Mouse (Mus musculus) erythroblast, embryonic 14.5 days (primary cell): Measurements from ENCODE around the gene Ddx23.

Experiments
- GATA1 ChIP-seq: IDR thresholded peaks from 2 replicates; pipeline ENCODE4 v1.6.1; 2012; ENCODE audit warnings: low read length, inconsistent platforms, mixed read lengths
- TAL1 ChIP-seq: IDR thresholded peaks from 3 replicates; pipeline ENCODE4 v1.6.1; 2012; ENCODE audit warnings: low read length, inconsistent platforms, mixed read lengths

GRCm38 (mm10) chr15:98602191-98602881 lies 60.4 kb downstream of the Ddx23 start:
- TF ChIP-seq TAL1: no peak
- TF ChIP-seq GATA1: no peak
